Mouse (Mus musculus) liver, adult 2 months (tissue): Measurements from ENCODE around the gene Atp7b.

Experiments
- CTCF ChIP-seq: fragments of 200-500 bp; IDR thresholded peaks from 2 replicates; pipeline ENCODE4 v1.5.1; 2011; ENCODE audit warnings: low read depth, low read length, control low read depth
- POLR2A ChIP-seq: fragments of 200-500 bp; IDR thresholded peaks from 2 replicates; pipeline ENCODE4 v1.6.1; 2011; ENCODE audit warnings: low read length, control low read depth; ENCODE audit not compliant: insufficient read depth; ENCODE audit errors: extremely low read depth

GRCm38 (mm10) chr8:22009403-22009802 lies 50.7 kb downstream of the Atp7b start:
- TF ChIP-seq POLR2A = no peak
- TF ChIP-seq CTCF = no peak
